Mouse (Mus musculus) lung, embryonic 15.5 days (tissue): Measurements from ENCODE around the gene Magi1. TPM values are rescaled to one million over a fixed set of nuclear protein-coding genes. Genes with fewer than 3 reads are reported as not detected.

ENCODE experiments used
- ATAC-seq: fragments of 200-750 bp; cut with Nextera tagmentation; 2 replicates; pipeline ENCODE4 v1.8.0; 2017; ENCODE audit warnings: moderate number of reproducible peaks, borderline replicate concordance; ENCODE audit not compliant: low FRiP score, low TSS enrichment; ENCODE audit errors: extremely low read depth
- H3K27ac ChIP-seq: fragments of 300-500 bp; sonication (generic); 2 replicates; pipeline ENCODE4 v1.5.1; 2015; ENCODE audit warnings: moderate library complexity, mild to moderate bottlenecking, inconsistent platforms
- H3K27me3 ChIP-seq: fragments of 300-500 bp; sonication (generic); 2 replicates; pipeline ENCODE4 v1.6.1; 2015; ENCODE audit warnings: inconsistent platforms
- H3K36me3 ChIP-seq: fragments of 300-500 bp; sonication (generic); 2 replicates; pipeline ENCODE4 v1.6.1; 2015; ENCODE audit warnings: inconsistent platforms
- H3K4me1 ChIP-seq: fragments of 300-500 bp; sonication (generic); 2 replicates; pipeline ENCODE4 v1.6.1; 2015; ENCODE audit warnings: inconsistent platforms
- H3K4me2 ChIP-seq: fragments of 300-500 bp; sonication (generic); 2 replicates; pipeline ENCODE4 v1.6.1; 2015; ENCODE audit warnings: inconsistent platforms, mild to moderate bottlenecking, moderate library complexity
- H3K4me3 ChIP-seq: fragments of 300-500 bp; sonication (generic); 2 replicates; pipeline ENCODE4 v1.5.1; 2015; ENCODE audit warnings: mild to moderate bottlenecking, inconsistent platforms
- H3K9ac ChIP-seq: fragments of 300-500 bp; sonication (generic); 2 replicates; pipeline ENCODE4 v1.6.1; 2015; ENCODE audit warnings: inconsistent platforms
- H3K9me3 ChIP-seq: fragments of 300-500 bp; sonication (generic); 2 replicates; pipeline ENCODE4 v1.6.1; 2016; ENCODE audit warnings: inconsistent platforms
- WGBS: fragments of 180-500 bp; shearing (Covaris S2); methylation state at CpG from one replicate; pipeline ENCODE4 v1.1.7; 2015; 5-methylcytosine and 5-hydroxymethylcytosine counted together
- polyA plus RNA-seq: library from polyadenylated mRNA; unstranded; fragments of >200 nt; fragmentation: Nextera tagmentation; extraction: Ambion mirVana; gene quantifications from 2 replicates; pipeline ENCODE4 v1.2.1, GENCODE M21; 2015

Magi1 gene
- polyA plus RNA-seq, 1 experiment from 2014 or later: 9.0 TPM

DNA sequence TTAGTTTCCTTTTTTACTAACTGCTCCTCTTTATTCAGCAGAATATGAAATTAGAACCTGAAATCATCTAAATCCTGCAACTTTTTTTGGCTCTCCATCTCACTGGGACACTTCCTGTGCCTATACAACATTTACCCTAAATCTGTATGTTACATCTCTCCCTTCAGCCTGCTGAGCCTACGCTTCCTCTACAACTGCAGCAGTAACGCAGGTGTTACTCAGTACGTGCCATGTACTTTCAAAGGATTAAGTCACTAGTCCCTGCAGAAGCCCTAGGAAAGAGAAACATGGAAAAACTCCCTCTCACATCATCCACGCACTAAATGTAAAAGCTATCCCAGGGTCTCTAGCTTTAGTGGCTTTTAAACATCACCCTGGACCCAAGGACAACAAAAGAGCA lies 220.2 kb downstream of the Magi1 start:
- ATAC-seq: no peak
- no peaks in the 10 kb centered on the region for H3K27me3 ChIP-seq

DNA sequence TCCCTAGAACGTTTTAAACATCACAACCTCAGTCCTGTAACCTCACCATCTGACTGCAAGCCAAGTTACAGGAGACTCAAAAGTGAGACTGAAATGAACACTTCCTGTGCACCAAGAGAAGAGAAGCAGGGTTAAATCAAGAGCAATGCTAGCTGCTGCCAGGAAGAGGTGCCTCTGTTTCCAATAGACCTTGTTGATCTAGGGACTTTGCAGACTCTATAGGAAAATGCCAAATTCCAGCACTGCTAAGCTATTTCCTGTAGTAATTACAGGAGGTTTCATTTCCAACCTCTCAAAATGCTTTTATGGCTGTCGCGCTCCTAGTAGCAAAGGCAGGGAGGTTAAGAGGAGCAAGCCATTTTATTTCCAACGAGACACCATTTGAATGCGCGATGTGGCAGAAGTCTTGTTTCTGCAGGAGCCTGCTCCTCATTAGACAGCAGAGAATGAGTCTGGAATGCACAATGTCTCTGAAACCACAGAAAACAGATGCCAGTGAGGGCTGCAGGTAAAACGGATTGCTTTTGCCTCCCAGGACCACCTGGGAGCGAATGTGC lies 222.2 kb downstream of the Magi1 start:
- no peaks in the 10 kb centered on the region for H3K27me3 ChIP-seq
- H3K4me2 ChIP-seq: no peak overlapping the region
- H3K4me3 ChIP-seq: no peak overlapping the region
- no peak overlapping the region for H3K9ac ChIP-seq
- H3K4me1 ChIP-seq: peaks cover 11% of the 10 kb centered on the region; the same call in 1 of the 2 replicates
- no peak overlapping the region for H3K27ac ChIP-seq
- H3K36me3 ChIP-seq: no peaks in the 10 kb centered on the region
- H3K9me3 ChIP-seq: no peaks in the 10 kb centered on the region
- WGBS: 63% methylated on average over 8 of the region's 8 CpGs
- no peak for ATAC-seq

More for the DNA sequence above, 220.2 kb downstream of the Magi1 start:
- H3K27ac ChIP-seq: peak overlapping the region; percentile 42; the same call in 1 of the 2 replicates
- H3K4me3 ChIP-seq: no peak overlapping the region
- no peak overlapping the region for H3K4me2 ChIP-seq
- no peak overlapping the region for H3K9ac ChIP-seq
- no peaks in the 10 kb centered on the region for H3K36me3 ChIP-seq
- WGBS: 76% methylated on average over 4 of the region's 4 CpGs
- H3K4me1 ChIP-seq: peaks cover 11% of the 10 kb centered on the region; the same call in 1 of the 2 replicates
- no peaks in the 10 kb centered on the region for H3K9me3 ChIP-seq

DNA sequence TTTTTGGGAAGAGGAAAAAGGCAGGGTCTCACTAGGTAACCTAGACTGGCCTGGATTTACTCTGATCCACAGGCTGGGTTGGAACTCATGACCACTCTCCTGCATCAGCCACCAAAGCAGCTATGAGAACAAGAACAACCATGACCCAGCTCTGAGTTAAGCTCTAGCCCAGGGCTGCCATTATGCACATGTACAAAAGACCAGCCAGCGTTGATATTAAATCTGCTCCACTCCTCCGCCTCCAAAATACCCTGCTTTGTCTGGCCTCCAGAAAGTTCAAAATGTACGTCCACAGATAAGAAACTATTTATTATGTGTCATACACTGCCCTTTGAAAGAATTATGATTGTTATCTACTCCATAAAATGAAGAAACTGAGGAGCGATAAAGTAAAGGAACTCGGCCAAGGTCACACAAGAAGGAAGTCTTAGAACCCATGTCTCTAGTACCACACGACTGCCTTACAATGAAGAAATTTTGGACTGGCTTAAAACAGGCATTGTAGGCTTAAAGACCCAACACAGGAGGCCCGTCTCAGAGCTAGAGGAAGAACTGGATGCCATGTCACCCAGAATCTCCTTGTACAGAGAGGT lies 223.0 kb downstream of the Magi1 start:
- no peak overlapping the region for H3K9ac ChIP-seq
- no peak overlapping the region for H3K4me3 ChIP-seq
- no peak overlapping the region for H3K27ac ChIP-seq
- WGBS: 79% methylated on average over 7 of the region's 7 CpGs
- H3K27me3 ChIP-seq: no peaks in the 10 kb centered on the region
- H3K4me1 ChIP-seq: peaks cover 11% of the 10 kb centered on the region; the same call in 1 of the 2 replicates
- no peak overlapping the region for H3K4me2 ChIP-seq
- no peak for ATAC-seq
- no peaks in the 10 kb centered on the region for H3K9me3 ChIP-seq
- no peaks in the 10 kb centered on the region for H3K36me3 ChIP-seq

DNA sequence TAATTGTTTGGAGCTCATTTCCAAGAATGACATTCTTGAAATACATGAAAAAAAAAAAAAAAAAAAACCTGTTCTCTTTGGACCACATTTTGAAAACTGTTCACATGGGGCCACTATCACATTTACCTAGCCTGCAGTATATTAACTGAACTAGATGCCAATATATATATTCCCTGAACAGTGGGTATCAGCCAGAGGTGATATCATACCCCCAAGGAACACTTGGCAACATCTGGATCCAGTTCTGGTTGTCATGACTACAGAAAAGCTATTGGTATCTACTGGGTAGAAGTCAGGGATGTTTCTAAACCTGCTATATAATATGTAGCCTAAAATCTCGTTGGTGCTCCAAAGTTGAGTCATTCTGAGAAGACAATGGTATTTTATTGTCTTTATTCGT lies 224.6 kb downstream of the Magi1 start:
- ATAC-seq: no peak
- H3K36me3 ChIP-seq: no peaks in the 10 kb centered on the region
- peaks cover 11% of the 10 kb centered on the region; the same call in 1 of the 2 replicates for H3K4me1 ChIP-seq
- no peak overlapping the region for H3K9ac ChIP-seq
- 85% methylated on average over 2 of the region's 2 CpGs for WGBS
- no peak overlapping the region for H3K4me2 ChIP-seq
- no peak overlapping the region for H3K4me3 ChIP-seq
- no peak overlapping the region for H3K27ac ChIP-seq
- H3K9me3 ChIP-seq: no peaks in the 10 kb centered on the region
- H3K27me3 ChIP-seq: no peaks in the 10 kb centered on the region

DNA sequence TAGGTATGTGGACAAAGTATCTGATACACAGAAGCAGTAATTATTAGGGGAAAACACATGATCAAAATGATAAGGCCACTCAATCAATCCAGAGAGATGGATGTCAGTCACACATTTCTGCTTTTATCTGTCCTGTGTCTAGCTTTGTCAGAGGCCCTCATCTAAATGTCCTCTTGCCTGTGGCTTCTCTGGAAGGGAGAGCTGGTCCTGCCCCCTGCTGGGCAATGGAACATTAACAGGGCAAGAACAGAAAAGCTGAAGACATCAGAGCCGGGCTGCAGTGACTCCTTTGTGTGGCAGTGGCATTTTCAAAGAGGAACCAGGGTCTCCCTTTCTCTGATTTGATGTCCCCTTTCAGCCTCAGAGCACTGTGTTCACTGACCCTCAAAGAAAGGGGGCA lies 229.8 kb downstream of the Magi1 start:
- Histone ChIP-seq H3K9ac (no peak overlapping the region), H3K36me3 (no peaks in the 10 kb centered on the region), H3K4me3 (no peak overlapping the region), H3K4me2 (no peak overlapping the region), H3K27ac (no peak overlapping the region), H3K4me1 (no peaks in the 10 kb centered on the region), H3K27me3 (no peaks in the 10 kb centered on the region), H3K9me3 (no peaks in the 10 kb centered on the region)
- 23% methylated on average over 1 of the region's 1 CpGs for WGBS
- no peak for ATAC-seq

DNA sequence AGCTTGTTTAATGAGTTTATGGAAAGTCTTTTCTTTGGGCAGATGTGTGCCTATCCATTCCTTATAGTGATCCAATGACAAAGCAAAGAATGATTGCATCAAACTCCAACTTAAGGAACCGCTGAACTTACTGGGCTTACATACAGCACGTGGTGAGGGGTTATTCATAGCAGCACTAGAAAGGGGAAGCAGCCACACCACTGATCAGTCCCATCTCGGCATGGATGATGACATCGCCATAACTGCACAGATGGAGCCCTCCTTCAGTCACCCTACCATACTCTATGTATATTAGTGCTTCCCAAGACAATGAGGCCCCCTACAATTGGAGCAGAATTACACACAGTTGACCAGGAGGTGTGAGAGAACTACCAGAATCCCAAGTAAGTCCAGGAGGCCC lies 238.5 kb downstream of the Magi1 start:
- Histone ChIP-seq H3K27ac (no peak overlapping the region), H3K4me2 (no peak overlapping the region), H3K9ac (no peak overlapping the region), H3K4me3 (no peak overlapping the region), H3K9me3 (no peaks in the 10 kb centered on the region), H3K27me3 (no peaks in the 10 kb centered on the region), H3K36me3 (no peaks in the 10 kb centered on the region), H3K4me1 (no peaks in the 10 kb centered on the region)
- ATAC-seq: no peak
- WGBS: 88% methylated on average over 4 of the region's 4 CpGs

DNA sequence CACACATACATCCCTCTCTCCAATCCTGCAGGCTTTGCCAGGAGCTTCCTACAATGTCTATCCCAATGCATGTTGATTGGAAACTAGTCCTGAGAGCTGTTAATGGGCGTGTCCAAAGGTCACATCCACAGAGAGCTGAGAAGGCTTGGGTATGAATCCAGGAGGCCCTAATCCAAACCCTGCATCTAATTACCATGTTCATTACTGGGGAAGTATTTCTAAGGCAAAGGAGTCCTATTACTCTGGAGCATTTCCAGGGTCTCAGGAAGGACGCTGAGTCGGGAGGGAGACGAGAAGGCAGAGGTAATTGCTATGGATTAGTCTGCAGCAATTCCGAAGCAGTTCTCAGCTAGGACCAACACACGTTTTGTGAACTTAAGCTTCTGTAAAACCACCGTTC lies 240.3 kb downstream of the Magi1 start:
- no peaks in the 10 kb centered on the region for H3K4me1 ChIP-seq
- H3K4me2 ChIP-seq: no peak overlapping the region
- WGBS: 76% methylated on average over 7 of the region's 7 CpGs
- H3K36me3 ChIP-seq: no peaks in the 10 kb centered on the region
- H3K4me3 ChIP-seq: no peak overlapping the region
- no peak overlapping the region for H3K9ac ChIP-seq
- ATAC-seq: no peak
- H3K9me3 ChIP-seq: no peaks in the 10 kb centered on the region
- H3K27ac ChIP-seq: no peak overlapping the region
- H3K27me3 ChIP-seq: no peaks in the 10 kb centered on the region

GRCm38 (mm10) chr6:94040093-94040492 lies 243.6 kb downstream of the Magi1 start:
- Histone ChIP-seq H3K4me1 (no peaks in the 10 kb centered on the region), H3K4me2 (no peak overlapping the region), H3K9me3 (no peaks in the 10 kb centered on the region), H3K4me3 (no peak overlapping the region), H3K27ac (no peak overlapping the region), H3K27me3 (no peaks in the 10 kb centered on the region), H3K9ac (no peak overlapping the region), H3K36me3 (no peaks in the 10 kb centered on the region)
- 59% methylated on average over 2 of the region's 2 CpGs for WGBS
- ATAC-seq: no peak

- no peaks in the 10 kb centered on the region for H3K9me3 ChIP-seq
- no peaks in the 10 kb centered on the region for H3K27me3 ChIP-seq
- no peaks in the 10 kb centered on the region for H3K4me1 ChIP-seq
- no peak overlapping the region for H3K27ac ChIP-seq
- no peak overlapping the region for H3K4me3 ChIP-seq
- no peak for ATAC-seq
- H3K9ac ChIP-seq: no peak overlapping the region
- H3K4me2 ChIP-seq: no peak overlapping the region
- no peaks in the 10 kb centered on the region for H3K36me3 ChIP-seq
- WGBS: 91% methylated on average over 3 of the region's 3 CpGs
Observed at GRCm38 (mm10) chr6:94038897-94039296, 244.8 kb downstream of the Magi1 start.

GRCm38 (mm10) chr6:94036554-94036953 lies 247.2 kb downstream of the Magi1 start:
- no peak for ATAC-seq
- no peak overlapping the region for H3K9ac ChIP-seq
- no peaks in the 10 kb centered on the region for H3K27me3 ChIP-seq
- no peak overlapping the region for H3K4me2 ChIP-seq
- no peak overlapping the region for H3K27ac ChIP-seq
- H3K9me3 ChIP-seq: no peaks in the 10 kb centered on the region
- no peaks in the 10 kb centered on the region for H3K36me3 ChIP-seq
- no peaks in the 10 kb centered on the region for H3K4me1 ChIP-seq
- WGBS: 51% methylated on average over 7 of the region's 7 CpGs
- no peak overlapping the region for H3K4me3 ChIP-seq

- Histone ChIP-seq H3K36me3 (no peaks in the 10 kb centered on the region), H3K4me1 (no peaks in the 10 kb centered on the region), H3K27ac (no peak overlapping the region), H3K4me2 (no peak overlapping the region), H3K9ac (no peak overlapping the region), H3K9me3 (no peaks in the 10 kb centered on the region), H3K4me3 (no peak overlapping the region), H3K27me3 (no peaks in the 10 kb centered on the region)
- WGBS: 74% methylated on average over 9 of the region's 9 CpGs
- no peak for ATAC-seq
Observed at GRCm38 (mm10) chr6:94026361-94026760, 257.4 kb downstream of the Magi1 start.

DNA sequence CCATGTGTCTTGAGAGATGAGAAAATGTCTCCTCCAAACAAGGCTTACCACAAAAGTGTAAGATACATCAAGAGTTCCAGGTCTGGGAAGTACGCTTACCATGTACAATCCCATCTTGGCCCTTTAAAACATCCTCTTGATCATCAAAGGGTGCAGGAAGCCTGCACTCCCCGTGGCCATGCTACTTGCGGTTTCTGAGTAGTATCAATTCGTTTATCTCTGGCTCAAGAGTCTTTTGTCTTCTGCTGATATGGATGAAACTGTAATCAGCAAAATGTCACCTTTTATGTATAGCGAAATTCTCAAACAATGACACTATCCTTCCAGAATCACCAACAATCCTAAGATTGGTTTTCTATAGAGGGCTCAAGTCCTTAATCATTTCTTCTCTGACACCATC lies 261.3 kb downstream of the Magi1 start:
- Histone ChIP-seq H3K27ac (no peak overlapping the region), H3K4me1 (no peaks in the 10 kb centered on the region), H3K9me3 (no peaks in the 10 kb centered on the region), H3K4me3 (no peak overlapping the region), H3K27me3 (no peaks in the 10 kb centered on the region), H3K9ac (no peak overlapping the region), H3K36me3 (no peaks in the 10 kb centered on the region), H3K4me2 (no peak overlapping the region)
- 61% methylated on average over 5 of the region's 5 CpGs for WGBS
- ATAC-seq: no peak
